Mouse (Mus musculus) intestine, embryonic 16.5 days (tissue): ENCODE results near the gene Dpy30. TPM values are rescaled to one million over a fixed set of nuclear protein-coding genes. Genes with fewer than 3 reads are reported as not detected.
"Not testable (repeated sequence)": the region's sequence is repeated elsewhere in the genome, so short reads cannot be mapped to it uniquely, and the experiment has no call there.

Experiments used
- ATAC-seq: fragments of 200-750 bp; cut with Nextera tagmentation; 2 replicates; pipeline ENCODE4 v1.8.0; 2017; ENCODE audit warnings: moderate TSS enrichment, moderate library complexity
- H3K27ac ChIP-seq: fragments of 300-500 bp; sonication (generic); 2 replicates; pipeline ENCODE4 v1.5.1; 2014; ENCODE audit warnings: mild to moderate bottlenecking, low read length
- H3K27me3 ChIP-seq: fragments of 300-500 bp; sonication (generic); replicated peaks from 2 replicates; pipeline ENCODE4 v1.6.1; 2014; ENCODE audit warnings: low read length, control low read depth, mixed read lengths; ENCODE audit not compliant: control insufficient read depth, insufficient read depth
- H3K36me3 ChIP-seq: fragments of 300-500 bp; sonication (generic); 2 replicates; pipeline ENCODE4 v1.6.1; 2014; ENCODE audit warnings: low read length, control low read depth; ENCODE audit not compliant: control insufficient read depth, insufficient read depth
- H3K4me1 ChIP-seq: fragments of 300-500 bp; sonication (generic); 2 replicates; pipeline ENCODE4 v1.6.1; 2014; ENCODE audit warnings: low read length, control low read depth, mixed read lengths; ENCODE audit not compliant: control insufficient read depth, insufficient read depth
- H3K4me2 ChIP-seq: fragments of 300-500 bp; sonication (generic); 2 replicates; pipeline ENCODE4 v1.6.1; 2014; ENCODE audit warnings: low read depth, low read length, control low read depth
- H3K4me3 ChIP-seq: fragments of 300-500 bp; sonication (generic); 2 replicates; pipeline ENCODE4 v1.5.1; 2014; ENCODE audit warnings: mild to moderate bottlenecking, low read length
- H3K9ac ChIP-seq: fragments of 300-500 bp; sonication (generic); 2 replicates; pipeline ENCODE4 v1.6.1; 2014; ENCODE audit warnings: low read depth, low read length
- H3K9me3 ChIP-seq: fragments of 300-500 bp; sonication (generic); 2 replicates; pipeline ENCODE4 v1.6.1; 2016; ENCODE audit warnings: low read length, control low read depth; ENCODE audit not compliant: control insufficient read depth
- WGBS: fragments of 180-500 bp; shearing (Covaris S2); extraction: QIAGEN DNeasy Blood & Tissue Kit; methylation state at CpG from one replicate; pipeline ENCODE4 v1.1.7; 2014; 5-methylcytosine and 5-hydroxymethylcytosine counted together
- polyA plus RNA-seq: library from polyadenylated mRNA; unstranded; fragments of >200 nt; fragmentation: Nextera tagmentation; extraction: Ambion mirVana; gene quantifications from 2 replicates; pipeline ENCODE4 v1.2.1, GENCODE M21; 2015

Gene Dpy30
- polyA plus RNA-seq, 1 experiment from 2014 or later, result 246 TPM

DNA sequence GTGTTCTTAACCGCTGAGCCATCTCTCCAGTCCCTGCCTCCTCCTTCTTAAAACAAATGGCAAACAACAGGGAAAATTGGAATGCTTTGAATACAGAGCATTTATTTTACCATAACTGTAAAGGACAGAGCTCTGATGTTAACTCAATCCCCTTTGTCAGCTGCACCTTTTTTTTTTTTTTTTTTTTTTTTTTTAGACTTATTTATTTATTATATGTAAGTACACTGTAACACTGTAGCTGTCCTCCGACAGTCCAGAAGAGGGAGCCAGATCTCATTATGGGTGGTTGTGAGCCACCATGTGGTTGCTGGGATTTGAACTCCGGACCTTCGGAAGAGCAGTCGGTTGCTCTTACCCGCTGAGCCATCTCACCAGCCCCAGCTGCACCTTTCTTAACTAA, 5.0 kb downstream of the Dpy30 start:
- Histone ChIP-seq H3K27me3 (no peaks in the 10 kb centered on the region), H3K9me3 (no peaks in the 10 kb centered on the region), H3K27ac (no peak overlapping the region), H3K4me1 (peaks cover 9% of the 10 kb centered on the region), H3K4me2 (no peak overlapping the region), H3K36me3 (no peaks in the 10 kb centered on the region), H3K9ac (no peak overlapping the region), H3K4me3 (no peak overlapping the region)
- WGBS, result 92% methylated on average over 6 of the region's 6 CpGs
- no peak for ATAC-seq

DNA sequence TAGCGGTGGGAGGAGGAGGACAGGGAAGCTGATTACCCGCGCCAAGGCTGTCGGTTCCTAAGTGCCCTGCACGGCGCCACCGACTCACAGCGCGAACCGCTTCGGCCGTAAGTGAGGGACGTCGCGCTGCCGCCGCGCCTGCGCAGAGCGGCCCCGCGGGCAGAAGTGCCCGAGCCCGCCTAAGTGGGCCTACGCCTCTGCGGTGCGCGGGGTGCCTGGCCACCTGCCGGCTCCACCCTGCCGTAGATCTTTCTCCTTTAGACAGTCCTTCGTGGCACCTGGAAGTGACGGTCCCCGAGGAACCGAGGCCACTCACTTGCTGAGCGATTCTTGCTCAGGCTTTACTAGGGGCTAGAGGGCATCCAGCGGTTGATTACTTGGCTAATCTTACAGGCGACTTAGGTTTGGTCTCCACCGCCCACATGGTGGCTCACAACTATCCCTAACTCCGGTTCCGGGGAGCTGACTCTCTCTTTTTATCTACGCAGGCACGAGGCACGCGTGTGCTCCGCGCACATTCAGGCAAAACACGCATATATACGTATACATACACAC, 7.4 kb downstream of the Dpy30 start:
- peak overlapping the region; percentile 92 for H3K4me2 ChIP-seq
- H3K27me3 ChIP-seq, result no peaks in the 10 kb centered on the region
- no peaks in the 10 kb centered on the region for H3K36me3 ChIP-seq
- under 1% methylated on average over 48 of the region's 48 CpGs for WGBS
- peaks cover 9% of the 10 kb centered on the region for H3K4me1 ChIP-seq
- H3K27ac ChIP-seq, result peak overlapping the region; percentile 96
- peak; percentile 97 for ATAC-seq
- peak overlapping the region; percentile 91 for H3K4me3 ChIP-seq
- peak overlapping the region; percentile 84 for H3K9ac ChIP-seq
- no peaks in the 10 kb centered on the region for H3K9me3 ChIP-seq

DNA sequence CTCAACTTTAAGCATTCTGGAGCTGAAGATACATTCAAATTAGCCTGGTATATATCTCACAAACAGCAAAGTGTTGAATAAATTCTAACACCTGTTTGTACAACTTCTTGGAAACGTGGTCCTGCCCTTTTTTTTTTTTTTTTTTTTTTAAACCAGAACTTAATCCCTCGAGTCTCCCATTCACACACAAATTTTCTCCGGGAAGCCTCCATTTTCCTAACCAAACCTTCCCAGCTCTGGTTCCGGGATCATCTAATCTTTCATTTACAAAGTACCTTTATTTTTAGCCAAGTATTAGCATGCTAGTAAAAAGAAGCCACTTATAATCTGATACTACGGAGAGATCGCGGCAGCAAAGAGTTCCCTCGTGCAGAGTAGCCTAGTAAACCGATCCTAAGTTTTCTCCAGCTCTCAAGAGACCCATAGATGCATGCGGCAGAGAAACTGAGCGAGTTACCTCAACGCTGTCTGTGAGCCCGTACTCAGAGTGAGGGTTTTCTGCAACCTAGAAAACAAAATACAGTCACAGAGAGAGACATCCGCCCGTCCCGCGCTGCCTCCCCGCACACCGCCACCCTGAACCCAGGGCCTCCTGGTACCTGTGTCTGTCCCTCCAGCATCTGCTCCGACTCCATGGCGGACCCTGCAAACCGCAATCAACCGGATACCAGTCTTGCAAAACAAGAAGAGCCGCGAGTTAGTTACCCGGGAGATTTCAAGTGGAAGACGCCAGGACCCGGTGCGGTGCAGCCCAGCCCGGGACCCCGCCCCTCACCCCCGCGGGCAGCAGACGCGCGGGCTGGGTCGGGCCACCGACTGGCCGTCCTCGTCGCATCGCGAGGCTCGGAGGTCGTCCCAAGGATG, 8.1 kb downstream of the Dpy30 start:
- peak overlapping the region; percentile 71 for H3K4me2 ChIP-seq
- H3K4me1 ChIP-seq, result peaks cover 9% of the 10 kb centered on the region
- H3K4me3 ChIP-seq, result peak overlapping the region; percentile 91
- H3K9me3 ChIP-seq, result no peaks in the 10 kb centered on the region
- under 1% methylated on average over 45 of the region's 45 CpGs for WGBS
- H3K9ac ChIP-seq, result peak overlapping the region; percentile 84
- ATAC-seq, result no peak; the same call in 1 of the 2 replicates
- H3K27me3 ChIP-seq, result no peaks in the 10 kb centered on the region
- no peaks in the 10 kb centered on the region for H3K36me3 ChIP-seq
- peak overlapping the region; percentile 96 for H3K27ac ChIP-seq

DNA sequence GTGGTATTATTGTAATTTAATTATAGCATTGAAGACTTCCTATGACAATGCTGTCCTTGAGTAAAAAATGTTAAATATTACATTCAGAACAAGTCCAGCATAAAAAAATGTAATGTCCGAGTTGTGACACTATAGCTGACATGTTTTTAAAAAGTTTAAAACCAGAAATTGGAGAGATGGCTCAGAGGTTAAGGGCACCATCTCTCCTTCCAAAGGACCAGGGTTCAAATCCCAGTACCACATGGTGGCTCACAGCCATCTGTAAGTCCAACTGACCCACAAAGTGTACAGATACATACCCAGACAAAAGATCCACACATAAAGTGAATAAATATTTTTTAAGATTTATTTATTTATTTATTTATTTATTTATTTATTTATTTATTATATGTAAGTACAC, 17.7 kb downstream of the Dpy30 start:
- Histone ChIP-seq H3K9me3 (no peaks in the 10 kb centered on the region), H3K4me1 (no peaks in the 10 kb centered on the region), H3K9ac (no peak overlapping the region), H3K4me2 (no peak overlapping the region), H3K4me3 (no peak overlapping the region), H3K27me3 (no peaks in the 10 kb centered on the region), H3K36me3 (peaks cover 9% of the 10 kb centered on the region), H3K27ac (no peak overlapping the region)
- 92% methylated on average over 1 of the region's 1 CpGs for WGBS
- no peak for ATAC-seq

DNA sequence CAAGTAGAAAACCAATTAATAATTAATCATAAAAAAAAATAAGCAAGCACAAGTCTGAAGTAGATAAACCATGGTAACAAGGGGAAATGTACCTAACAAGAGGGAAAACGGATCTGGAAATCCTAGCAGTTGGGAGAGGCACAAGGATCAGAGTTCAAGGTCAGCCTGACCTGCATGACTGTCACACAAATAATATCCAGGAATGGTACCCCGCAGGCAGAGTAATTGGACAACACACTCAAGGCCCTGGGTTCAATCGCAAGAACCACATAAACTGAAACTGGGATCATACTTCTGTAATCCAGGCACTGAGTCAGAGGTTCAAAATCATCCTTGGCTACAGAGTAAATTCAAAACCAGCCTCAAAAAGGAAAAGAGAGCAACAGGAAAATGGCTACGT, 18.1 kb downstream of the Dpy30 start:
- H3K4me1 ChIP-seq, result no peaks in the 10 kb centered on the region
- no peak overlapping the region for H3K27ac ChIP-seq
- no peak overlapping the region for H3K9ac ChIP-seq
- WGBS, result 87% methylated on average over 4 of the region's 4 CpGs
- H3K4me3 ChIP-seq, result no peak overlapping the region
- no peaks in the 10 kb centered on the region for H3K27me3 ChIP-seq
- no peak for ATAC-seq
- H3K9me3 ChIP-seq, result no peaks in the 10 kb centered on the region
- no peak overlapping the region for H3K4me2 ChIP-seq
- peaks cover 9% of the 10 kb centered on the region for H3K36me3 ChIP-seq

DNA sequence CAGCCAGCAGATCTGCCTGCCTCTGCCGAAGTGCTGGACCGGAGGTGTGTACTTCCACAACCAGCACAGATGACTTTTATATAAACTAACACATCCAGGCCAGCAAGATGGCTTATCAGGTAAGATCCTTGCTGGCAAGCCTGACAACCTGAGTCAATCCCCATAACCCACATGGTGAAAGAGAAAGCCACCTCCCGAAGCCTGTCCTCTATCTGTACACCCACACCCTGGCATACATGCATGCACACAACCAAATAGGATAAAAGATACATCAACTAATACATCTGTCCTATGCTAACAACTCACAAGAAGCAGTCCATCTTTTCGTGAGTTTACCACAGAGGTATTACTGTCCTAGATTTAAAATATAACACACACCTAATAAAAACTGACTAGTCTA, 19.7 kb downstream of the Dpy30 start:
- H3K4me1 ChIP-seq, result no peaks in the 10 kb centered on the region
- ATAC-seq, result no peak
- H3K4me2 ChIP-seq, result no peak overlapping the region
- 91% methylated on average over 4 of the region's 4 CpGs for WGBS
- no peak overlapping the region for H3K9ac ChIP-seq
- no peak overlapping the region for H3K4me3 ChIP-seq
- no peaks in the 10 kb centered on the region for H3K27me3 ChIP-seq
- peaks cover 7% of the 10 kb centered on the region for H3K36me3 ChIP-seq
- H3K9me3 ChIP-seq, result no peaks in the 10 kb centered on the region
- no peak overlapping the region for H3K27ac ChIP-seq

DNA sequence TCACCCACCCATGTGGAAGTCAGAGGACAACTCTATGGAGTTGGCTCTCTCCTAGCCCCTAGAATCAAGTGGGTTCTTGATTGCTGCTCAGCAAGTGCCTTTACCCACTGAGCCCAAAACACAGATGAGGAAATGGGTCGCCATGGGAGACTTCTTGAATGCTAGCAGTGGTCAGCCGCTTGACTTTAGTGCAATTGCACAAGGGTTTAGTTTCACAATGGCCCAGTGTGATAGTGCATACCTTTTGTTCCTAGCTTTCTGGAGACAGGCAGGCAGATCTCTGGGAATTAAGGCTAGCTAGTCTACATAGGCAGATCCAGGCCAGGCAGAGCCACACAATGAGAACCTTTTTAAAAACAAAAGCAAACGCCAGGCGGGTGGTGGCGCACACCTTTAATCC, 23.7 kb downstream of the Dpy30 start:
- no peak for ATAC-seq
- Histone ChIP-seq H3K4me2 (no peak overlapping the region), H3K4me1 (no peaks in the 10 kb centered on the region), H3K27ac (no peak overlapping the region), H3K4me3 (no peak overlapping the region), H3K36me3 (peaks cover 9% of the 10 kb centered on the region), H3K27me3 (no peaks in the 10 kb centered on the region), H3K9me3 (no peaks in the 10 kb centered on the region), H3K9ac (no peak overlapping the region)
- WGBS, result 86% methylated on average over 5 of the region's 5 CpGs

DNA sequence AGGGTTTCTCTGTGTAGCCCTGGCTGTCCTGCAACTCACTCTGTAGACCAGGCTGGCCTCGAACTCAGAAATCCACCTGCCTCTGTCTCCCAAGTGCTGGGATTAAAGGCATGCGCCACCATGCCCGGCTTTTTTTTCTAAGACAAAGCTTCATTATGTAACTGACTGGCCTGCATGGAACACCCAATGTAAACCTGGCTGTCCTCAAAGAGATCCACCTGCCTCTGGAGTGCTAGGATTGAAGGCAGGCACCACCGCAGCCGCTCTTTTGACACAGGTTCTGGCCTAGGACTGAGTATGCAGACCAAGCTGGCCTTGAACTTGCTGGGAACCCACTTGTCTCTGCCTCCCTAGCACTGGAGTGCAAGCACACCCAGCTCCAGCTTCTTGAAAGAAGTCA, 26.8 kb downstream of the Dpy30 start:
- not testable (repeated sequence) for H3K4me2 ChIP-seq

DNA sequence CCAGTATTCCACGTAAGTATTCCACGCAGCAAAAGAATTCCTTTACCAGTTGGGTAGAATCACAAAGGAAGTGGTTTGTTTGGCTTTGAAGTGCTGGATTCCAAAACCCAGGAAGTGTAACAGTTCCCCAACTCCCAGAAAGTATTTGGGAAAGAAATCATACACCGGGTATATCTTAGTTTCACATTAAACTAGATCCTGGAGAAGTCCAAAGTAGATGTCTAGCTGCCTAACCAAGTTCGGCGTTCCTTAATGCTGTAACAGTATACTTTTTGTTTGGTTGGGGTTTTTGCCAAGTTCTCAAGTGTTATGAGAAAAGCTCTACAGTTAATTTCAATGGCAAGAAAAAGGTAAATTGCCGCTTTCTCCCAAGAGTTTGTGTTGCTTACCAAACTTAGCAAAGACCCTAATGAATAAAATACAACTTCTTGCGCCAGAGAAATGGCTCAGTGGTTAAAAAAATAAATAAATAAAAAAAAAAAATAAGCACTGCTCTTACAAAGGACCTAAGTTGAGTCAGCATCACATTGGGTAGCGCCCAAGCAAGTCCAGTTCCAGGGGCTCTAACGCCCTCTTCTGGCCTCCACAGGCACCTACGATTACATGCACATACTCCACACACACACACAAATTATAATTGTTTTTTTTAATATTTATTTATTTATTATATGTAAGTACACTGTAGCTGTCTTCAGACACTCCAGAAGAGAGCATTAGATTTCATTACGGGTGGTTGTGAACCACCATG, 27.5 kb downstream of the Dpy30 start:
- WGBS, result 42% methylated on average over 11 of the region's 11 CpGs
- H3K36me3 ChIP-seq, result peaks cover 3% of the 10 kb centered on the region; the same call in 1 of the 2 replicates
- H3K27me3 ChIP-seq, result no peaks in the 10 kb centered on the region
- peaks cover 7% of the 10 kb centered on the region for H3K4me1 ChIP-seq
- H3K4me3 ChIP-seq, result peak overlapping the region; percentile 95
- no peaks in the 10 kb centered on the region for H3K9me3 ChIP-seq
- peak overlapping the region; percentile 98 for H3K27ac ChIP-seq
- H3K9ac ChIP-seq, result peak overlapping the region; percentile 95
- ATAC-seq, result no peak
- H3K4me2 ChIP-seq, result peak overlapping the region; percentile 80

More for the DNA sequence above, 26.8 kb downstream of the Dpy30 start:
- 91% methylated on average over 5 of the region's 5 CpGs for WGBS
- H3K27ac ChIP-seq, H3K9ac ChIP-seq, H3K4me1 ChIP-seq, H3K4me3 ChIP-seq, H3K9me3 ChIP-seq, H3K36me3 ChIP-seq, H3K27me3 ChIP-seq, ATAC-seq: not testable (repeated sequence)
